Mouse (Mus musculus) G1E (cell line): ENCODE results near the gene Arhgap32. TPM values are rescaled to one million over a fixed set of nuclear protein-coding genes. Genes with fewer than 3 reads are reported as not detected.

Experiments used
- ATAC-seq: 2 replicates; pipeline ENCODE4 v1.8.0; 2016; ENCODE audit warnings: mild to moderate bottlenecking; ENCODE audit not compliant: insufficient number of reproducible peaks, poor library complexity, low FRiP score, severe bottlenecking; ENCODE audit errors: extremely low read depth
- DNase-seq: peaks from one replicate; pipeline ENCODE4 v3.0.0; 2012; ENCODE audit warnings: low spot score
- H3K27me3 ChIP-seq: 2 replicates; pipeline ENCODE4 v1.6.1; 2012; ENCODE audit warnings: mild to moderate bottlenecking, low read length, inconsistent platforms; ENCODE audit not compliant: insufficient read depth
- H3K36me3 ChIP-seq: replicated peaks from 2 replicates; pipeline ENCODE3; 2012; ENCODE audit warnings: mild to moderate bottlenecking, inconsistent platforms
- H3K4me1 ChIP-seq: 2 replicates; pipeline ENCODE4 v1.6.1; 2012; ENCODE audit warnings: low read depth, low read length, inconsistent platforms, mixed read lengths; ENCODE audit not compliant: insufficient read depth
- H3K4me3 ChIP-seq: 2 replicates; pipeline ENCODE4 v1.5.1; 2012; ENCODE audit warnings: low read depth, mild to moderate bottlenecking, inconsistent platforms, low read length, moderate library complexity, mixed read lengths
- H3K9me3 ChIP-seq: replicated peaks from 2 replicates; pipeline ENCODE4 v1.6.1; 2012; ENCODE audit warnings: inconsistent platforms
- CTCF ChIP-seq: IDR thresholded peaks from 2 replicates; pipeline ENCODE4 v1.5.1; 2012; ENCODE audit warnings: low read depth, low read length, inconsistent platforms, mixed read lengths
- GATA1 ChIP-seq: IDR thresholded peaks from 2 replicates; pipeline ENCODE4 v1.6.1; 2012; ENCODE audit warnings: borderline replicate concordance, low read length, inconsistent platforms, mixed read lengths
- GATA2 ChIP-seq: IDR thresholded peaks from 2 replicates; pipeline ENCODE4 v1.6.1; 2012; ENCODE audit warnings: low read depth, low read length, inconsistent platforms, borderline replicate concordance
- POLR2AphosphoS5 ChIP-seq: IDR thresholded peaks from 2 replicates; pipeline ENCODE4 v1.6.1; 2012; ENCODE audit warnings: low read depth, low read length, inconsistent platforms; ENCODE audit not compliant: insufficient replicate concordance
- TAL1 ChIP-seq: conservative IDR thresholded peaks from 2 replicates; pipeline ENCODE4 v1.6.1; 2012; ENCODE audit warnings: low read depth, low read length, inconsistent platforms, mixed read lengths
- polyA plus RNA-seq: library from polyadenylated mRNA; stranded (reverse); fragments of >175 nt; gene quantifications from 2 replicates; pipeline ENCODE4 v1.2.3, GENCODE M21; 2012
- total RNA-seq, 2 experiments: library from RNA; stranded (forward) in 1 of 2; stranded (reverse) in 1 of 2; fragments of 200-1000 nt in 1 of 2; fragments of >200 nt in 1 of 2; fragmentation: Nextera tagmentation in 1 of 2; gene quantifications; 2 replicates each; pipeline ENCODE4 v1.2.3; 2014 to 2017

Gene Arhgap32
- total and polyA plus RNA-seq, 3 experiments = 0.01 to 0.05 TPM; not detected in 1

DNA sequence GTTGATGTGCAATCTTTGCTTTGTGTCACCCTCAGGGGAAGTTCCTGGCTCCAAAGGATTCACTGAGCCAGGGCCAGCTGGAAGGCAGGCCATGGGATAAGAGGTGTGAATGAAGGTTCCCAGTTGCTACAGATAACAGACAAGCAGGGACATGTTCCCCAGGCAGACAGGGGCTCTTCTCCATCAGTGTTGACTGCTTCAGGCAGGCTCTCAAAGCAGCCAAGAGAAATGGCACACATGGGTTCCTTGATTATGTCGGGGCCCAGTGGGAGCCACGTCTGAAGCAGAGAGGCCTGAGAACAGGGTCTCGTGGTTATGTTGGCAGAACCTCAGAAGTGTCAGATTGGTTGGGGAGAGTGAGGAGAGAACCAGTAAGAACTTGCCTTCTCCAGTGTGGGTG, 198.1 kb downstream of the Arhgap32 start:
- Histone ChIP-seq H3K36me3 (no peaks in the 10 kb centered on the region), H3K27me3 (no peaks in the 10 kb centered on the region), H3K9me3 (peaks cover 19% of the 10 kb centered on the region), H3K4me3 (no peak overlapping the region), H3K4me1 (no peaks in the 10 kb centered on the region)
- TF ChIP-seq POLR2AphosphoS5 (no peak), CTCF (no peak), GATA2 (no peak), GATA1 (no peak)
- DNase-seq = no peak
- no peak for ATAC-seq

DNA sequence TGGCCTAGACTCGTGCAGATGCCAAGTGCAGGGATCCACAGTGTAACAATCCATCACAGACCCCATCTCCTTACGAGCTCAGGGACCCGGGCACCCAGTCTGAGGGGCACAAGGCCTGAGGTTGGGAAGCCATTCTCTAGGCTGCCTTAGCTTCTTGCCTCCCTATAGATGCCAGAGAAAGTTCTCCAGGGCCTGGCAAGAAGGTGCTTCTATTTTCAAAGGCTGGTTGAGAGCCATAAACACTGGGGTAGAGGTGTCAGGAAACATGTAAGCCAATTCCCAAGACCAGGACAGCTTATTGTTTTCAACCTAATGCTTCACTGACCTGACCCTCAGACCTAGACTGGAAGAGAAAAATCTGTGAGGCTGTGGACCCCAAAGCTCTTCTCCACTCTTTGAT, 200.1 kb downstream of the Arhgap32 start:
- H3K27me3 ChIP-seq = no peaks in the 10 kb centered on the region
- ATAC-seq = no peak
- no peaks in the 10 kb centered on the region for H3K36me3 ChIP-seq
- no peak for TF ChIP-seq GATA2
- TF ChIP-seq POLR2AphosphoS5 = no peak
- TF ChIP-seq TAL1 = no peak
- TF ChIP-seq GATA1 = no peak
- TF ChIP-seq CTCF = no peak
- H3K4me1 ChIP-seq = no peaks in the 10 kb centered on the region
- peaks cover 20% of the 10 kb centered on the region for H3K9me3 ChIP-seq
- no peak for DNase-seq
- H3K4me3 ChIP-seq = no peak overlapping the region

Other genes starting within 250 kb of the Arhgap32 start
- gene Barx2, start 202.7 kb upstream of the Arhgap32 start, total RNA-seq (2014; fragmentation: Nextera tagmentation) = not detected in 2 replicates
- gene Barx2, start 202.7 kb upstream of the Arhgap32 start, total RNA-seq (2017) = 0.05 TPM in 1 of 2 replicates, not detected in the other
- gene Barx2, start 202.7 kb upstream of the Arhgap32 start, polyA plus RNA-seq = not detected in 2 replicates
- gene Kcnj5, start 228.2 kb downstream of the Arhgap32 start, total RNA-seq (2014; fragmentation: Nextera tagmentation) = not detected in 2 replicates
- 0.06 and 0.11 TPM in 2 replicates for gene Kcnj5, start 228.2 kb downstream of the Arhgap32 start, total RNA-seq (2017)
- gene Kcnj5, start 228.2 kb downstream of the Arhgap32 start, polyA plus RNA-seq = not detected in 2 replicates